Mouse (Mus musculus) adrenal gland, adult 18-20 months (tissue): ENCODE measurements at regions not wholly inside any gene's neighbourhood (a gene's known extent, or its start where the extent isn't known, plus 50 kb on each side); places are given as distances from the start of the nearest gene placed in this dataset.
A peak's percentile ranks its signal among the peaks of the same experiment; 100 is the strongest.

ENCODE experiments used
- DNase-seq, 2 experiments: peaks; one replicate each; pipeline ENCODE4 v3.0.0; 2021 to 2022; ENCODE audit warnings: low spot score in 2 of 2

DNA sequence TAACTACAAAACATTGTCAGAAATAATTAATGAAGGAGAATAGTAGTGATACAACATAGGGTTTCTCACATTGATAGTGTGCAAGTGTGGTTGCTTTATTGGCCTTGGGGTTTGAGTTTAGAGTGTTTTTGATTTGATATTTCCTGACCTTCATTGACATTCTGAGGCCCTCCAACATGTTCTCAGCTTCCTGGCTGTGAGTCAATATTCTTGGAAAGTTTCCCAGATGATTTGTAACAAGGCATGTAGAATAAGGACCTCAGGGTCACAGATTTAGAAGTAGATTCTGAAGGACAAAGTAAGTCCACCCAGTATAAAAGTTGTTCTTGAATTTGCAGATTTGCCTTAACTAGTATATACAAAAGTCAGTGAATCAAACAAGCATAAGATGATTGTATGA is 969.7 kb upstream of the Pcdh9 start:
- peak in 1 of 2 experiments; percentile 3 for DNase-seq

DNA sequence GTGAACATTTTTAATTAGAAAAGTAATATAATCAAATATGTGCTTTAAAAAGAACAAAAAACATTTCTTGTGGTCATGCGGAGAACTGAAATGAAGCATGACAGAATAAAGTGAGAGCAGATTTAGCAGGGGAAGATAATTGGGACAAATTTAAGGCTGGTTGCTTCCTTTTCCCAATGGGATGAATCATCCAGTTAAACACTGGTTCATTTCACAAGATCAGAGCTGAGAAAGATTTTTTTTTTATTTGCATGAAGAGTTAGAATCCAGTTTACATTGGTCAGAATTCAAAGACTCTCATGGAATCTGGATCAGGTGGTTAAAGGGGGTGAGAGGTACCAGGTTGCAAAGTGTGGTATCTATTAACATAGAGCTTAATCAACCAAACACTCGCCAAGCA is 978.5 kb upstream of the Pcdh9 start:
- DNase-seq: no peak

DNA sequence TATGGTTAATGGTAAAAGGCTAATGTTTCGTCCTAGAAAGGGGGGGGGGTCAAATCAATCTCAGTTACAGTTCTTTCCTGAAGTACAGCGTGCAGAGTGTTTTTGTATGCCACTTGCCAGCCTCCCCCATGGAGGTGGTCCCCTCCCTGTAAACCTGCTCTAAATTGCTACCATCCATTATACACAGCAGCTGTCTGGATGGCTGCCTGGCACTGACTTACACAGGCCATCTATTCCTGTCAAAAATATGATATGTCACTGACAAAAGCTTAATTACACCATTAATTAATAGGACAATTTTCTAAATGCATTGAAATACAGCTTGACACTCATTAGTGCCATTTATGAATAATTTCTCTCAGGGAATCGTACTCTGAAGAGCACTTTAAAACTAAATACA is 995.0 kb upstream of the 4921530L21Rik start:
- no peak for DNase-seq

DNA sequence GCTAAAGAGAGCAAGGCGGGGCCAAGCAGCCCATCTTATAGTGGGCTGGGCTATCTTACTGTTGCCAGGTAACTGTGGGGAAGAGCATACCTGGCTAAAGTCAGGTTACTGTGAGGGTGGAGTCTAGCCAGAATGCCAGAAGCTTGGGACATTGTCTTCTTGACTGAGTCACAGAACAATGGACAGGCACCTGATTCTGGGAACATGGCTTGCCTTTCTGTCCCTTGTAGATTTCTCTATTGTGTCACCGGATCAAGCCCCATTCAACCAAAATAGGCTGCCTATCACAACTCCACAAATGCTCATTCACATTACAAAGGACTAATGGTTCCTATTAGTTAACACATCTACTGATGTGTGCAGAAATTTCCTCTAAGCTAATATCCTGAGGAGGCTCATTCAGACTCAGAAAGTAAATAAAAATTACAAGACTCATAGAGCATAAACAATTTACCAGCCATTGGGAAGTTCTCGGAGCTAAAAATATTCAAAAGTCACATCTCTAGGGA is 985.7 kb upstream of the 4921530L21Rik start:
- no peak for DNase-seq

DNA sequence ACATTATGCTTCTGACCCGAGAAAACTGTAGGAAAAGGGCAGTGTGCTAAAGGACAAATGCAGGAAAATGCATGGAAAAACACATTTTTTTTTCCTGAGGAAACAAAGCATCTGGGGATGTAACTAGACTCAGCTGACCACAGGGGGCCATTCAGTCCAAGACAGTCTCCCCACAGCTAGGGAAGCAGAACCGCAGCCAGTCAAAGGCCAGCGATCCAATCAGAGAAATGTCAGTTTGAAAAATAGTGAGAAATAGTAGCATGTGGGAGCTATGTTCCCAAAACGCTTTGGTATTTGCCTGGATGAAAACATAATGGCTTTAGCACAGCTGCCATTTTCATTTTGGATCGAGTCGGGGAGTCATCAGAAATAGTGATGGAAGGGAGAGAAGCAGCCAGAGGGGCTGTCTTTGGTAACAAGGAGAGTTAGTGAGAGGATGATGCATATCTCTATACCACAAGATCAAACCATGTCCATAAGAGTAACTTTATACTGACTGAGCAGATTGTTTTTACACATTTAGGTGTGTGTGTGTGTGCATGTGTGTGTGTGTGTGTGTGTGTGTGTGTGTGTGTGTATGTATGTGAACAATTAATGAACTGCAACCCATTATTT is 982.3 kb upstream of the 4921530L21Rik start:
- DNase-seq: no peak

DNA sequence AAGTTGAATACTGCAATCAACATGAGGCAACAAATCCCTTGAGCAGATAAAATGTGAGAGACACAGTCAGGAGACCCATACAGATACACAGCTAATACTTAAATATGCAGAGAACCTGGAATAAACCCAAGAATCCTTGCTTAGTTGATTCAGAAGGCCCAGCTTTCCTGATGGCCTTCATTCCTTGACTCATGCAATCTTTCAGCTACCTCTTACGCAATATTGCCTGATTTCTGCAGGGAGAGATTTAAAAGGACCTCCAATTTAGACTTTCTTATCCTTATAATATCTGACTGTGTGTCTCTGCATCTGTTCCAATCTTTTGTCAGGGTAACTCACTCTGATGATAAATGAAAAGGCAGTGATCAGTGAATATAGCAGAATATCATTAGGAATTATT is 968.7 kb upstream of the 4921530L21Rik start:
- DNase-seq: no peak

DNA sequence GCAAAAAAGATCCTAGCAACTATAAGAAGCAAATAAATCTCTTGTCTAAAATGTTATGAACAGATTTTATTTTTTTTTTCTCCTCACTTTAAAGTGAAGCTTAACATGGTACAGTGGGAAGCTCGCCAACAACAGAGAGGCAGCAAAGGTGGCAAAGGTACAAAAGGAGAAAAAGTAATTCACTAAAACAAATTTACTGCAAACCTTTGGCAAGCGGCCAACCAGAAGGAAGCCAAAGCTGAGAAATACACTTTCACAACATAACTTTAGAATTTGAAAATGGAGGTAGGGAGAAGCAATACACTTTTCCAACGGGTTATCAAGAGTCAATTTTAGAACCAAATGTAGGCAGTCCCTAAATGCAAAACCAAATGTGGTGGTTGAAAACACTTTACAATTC is 939.6 kb upstream of the 4921530L21Rik start:
- no peak for DNase-seq
